Mouse (Mus musculus): Measurements from ENCODE around the gene Rbm7. TPM values are rescaled to one million over a fixed set of nuclear protein-coding genes. Genes with fewer than 3 reads are reported as not detected.

Rbm7 gene
- polyA plus RNA-seq, 1 experiment from 2014 or later = 73.1 TPM

DNA sequence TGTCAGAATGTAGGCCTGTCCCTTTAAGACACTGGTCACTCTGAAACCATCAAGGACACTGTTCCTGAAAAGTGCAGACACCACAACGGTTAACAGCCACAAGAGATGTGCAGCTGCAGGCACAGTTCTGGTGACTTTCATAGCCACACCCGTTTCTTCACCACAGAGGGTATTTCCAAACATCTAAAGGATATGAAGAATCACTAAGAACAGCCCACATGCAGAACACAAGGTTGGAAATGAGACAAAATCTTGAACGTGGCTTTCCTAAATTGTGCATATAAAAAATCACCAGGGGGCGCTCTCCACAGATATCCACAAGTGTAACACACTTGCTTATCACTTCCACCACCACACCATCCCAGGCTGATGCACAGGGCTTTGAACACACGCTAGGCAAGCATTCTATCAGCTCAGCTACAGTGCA is 47.3 kb downstream of the Rbm7 start:
- Histone ChIP-seq H3K27me3 (replicated peaks; ENCODE audit: control insufficient read depth, insufficient read depth, low read length) (no peaks in the 10 kb centered on the region), H3K9ac (ENCODE audit: low read depth, low read length) (no peak overlapping the region), H3K27ac (ENCODE audit: low read depth, low read length) (no peak overlapping the region), H3K4me1 (ENCODE audit: control insufficient read depth, insufficient read depth, low read depth, low read length) (no peaks in the 10 kb centered on the region), H3K4me3 (ENCODE audit: low read length) (no peak overlapping the region), H3K36me3 (ENCODE audit: control insufficient read depth, insufficient read depth, low read length) (no peaks in the 10 kb centered on the region), H3K4me2 (ENCODE audit: low read length) (no peak overlapping the region), H3K9me3 (ENCODE audit: control insufficient read depth, low read length) (no peaks in the 10 kb centered on the region)
- ATAC-seq = no peak
- 40% methylated on average over 5 of the region's 5 CpGs for WGBS

DNA sequence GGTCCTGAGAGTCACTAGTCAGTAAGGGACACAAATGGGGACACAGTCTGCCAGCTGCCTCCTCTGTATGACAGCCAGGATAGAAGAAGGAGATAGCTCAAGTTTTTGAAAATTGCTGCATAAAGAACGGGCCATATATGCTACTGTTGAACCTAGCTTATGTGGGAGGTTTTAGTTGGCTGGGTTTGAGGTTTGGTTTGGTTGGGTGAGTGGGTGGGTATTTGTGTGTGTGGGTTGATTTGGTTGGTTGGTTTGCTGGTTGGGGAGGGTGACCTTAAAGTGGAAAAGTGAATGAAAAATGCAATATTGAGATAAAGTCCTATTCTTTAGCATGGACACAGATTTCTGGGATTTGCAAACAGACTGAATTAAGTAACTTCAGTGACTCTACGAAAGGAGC is 50.3 kb downstream of the Rbm7 start:
- H3K36me3 ChIP-seq (ENCODE audit: control insufficient read depth, insufficient read depth, low read length) = no peaks in the 10 kb centered on the region
- H3K4me3 ChIP-seq (ENCODE audit: low read length) = no peak overlapping the region
- no peak overlapping the region for H3K9ac ChIP-seq (ENCODE audit: low read depth, low read length)
- no peak overlapping the region for H3K4me2 ChIP-seq (ENCODE audit: low read length)
- no peaks in the 10 kb centered on the region for H3K9me3 ChIP-seq (ENCODE audit: control insufficient read depth, low read length)
- ATAC-seq = no peak
- WGBS = 84% methylated on average over 2 of the region's 2 CpGs
- H3K4me1 ChIP-seq (ENCODE audit: control insufficient read depth, insufficient read depth, low read depth, low read length) = no peaks in the 10 kb centered on the region
- no peak overlapping the region for H3K27ac ChIP-seq (ENCODE audit: low read depth, low read length)
- no peaks in the 10 kb centered on the region for H3K27me3 ChIP-seq (replicated peaks; ENCODE audit: control insufficient read depth, insufficient read depth, low read length)

DNA sequence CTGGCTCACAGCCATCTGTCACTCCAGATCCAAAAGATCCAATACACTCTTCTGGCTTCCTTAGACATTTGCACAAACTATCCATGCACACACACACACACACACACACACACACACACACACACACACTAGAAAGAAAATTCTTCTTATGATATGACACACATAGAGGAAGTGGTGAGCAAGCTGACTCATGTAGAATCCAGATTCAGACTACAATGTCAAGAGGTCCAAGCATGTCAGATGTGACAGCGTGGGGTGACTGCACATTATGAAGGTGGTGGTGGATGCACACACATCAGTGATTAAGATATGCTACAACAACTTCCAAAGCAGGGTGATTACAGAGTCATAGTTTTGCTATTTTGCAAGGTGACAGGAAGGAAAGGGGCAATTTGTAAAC is 51.2 kb downstream of the Rbm7 start:
- Histone ChIP-seq H3K9me3 (ENCODE audit: control insufficient read depth, low read length) (no peaks in the 10 kb centered on the region), H3K4me3 (ENCODE audit: low read length) (no peak overlapping the region), H3K27me3 (replicated peaks; ENCODE audit: control insufficient read depth, insufficient read depth, low read length) (no peaks in the 10 kb centered on the region), H3K9ac (ENCODE audit: low read depth, low read length) (no peak overlapping the region), H3K27ac (ENCODE audit: low read depth, low read length) (no peak overlapping the region), H3K4me1 (ENCODE audit: control insufficient read depth, insufficient read depth, low read depth, low read length) (no peaks in the 10 kb centered on the region), H3K4me2 (ENCODE audit: low read length) (no peak overlapping the region), H3K36me3 (ENCODE audit: control insufficient read depth, insufficient read depth, low read length) (no peaks in the 10 kb centered on the region)
- ATAC-seq = no peak
- 91% methylated on average over 1 of the region's 1 CpGs for WGBS

Small RNA genes within 50 kb of the gene (microRNA-seq; reads per million reads assigned to microRNA genes)
- not detected for gene Gm23653

Other genes starting within 250 kb of the Rbm7 start
- gene Nxpe2, start 141.8 kb downstream of the Rbm7 start, polyA plus RNA-seq (2015; fragmentation: Nextera tagmentation; extraction: Ambion mirVana) = 0.45 and 0.71 TPM in 2 replicates
- gene Rexo2, start 14.7 kb downstream of the Rbm7 start, polyA plus RNA-seq (2015; fragmentation: Nextera tagmentation; extraction: Ambion mirVana) = 116 and 122 TPM in 2 replicates
- gene Gm5617, start 143 bp upstream of the Rbm7 start, polyA plus RNA-seq (2015; fragmentation: Nextera tagmentation; extraction: Ambion mirVana) = 20.2 TPM in 2 replicates
- gene Nnmt, start 109.9 kb upstream of the Rbm7 start, polyA plus RNA-seq (2015; fragmentation: Nextera tagmentation; extraction: Ambion mirVana) = 1.9 and 2.6 TPM in 2 replicates